Mouse (Mus musculus) hindbrain, embryonic 10.5 days (tissue): Measurements from ENCODE around the gene Ell. TPM values are rescaled to one million over a fixed set of nuclear protein-coding genes. Genes with fewer than 3 reads are reported as not detected.

ENCODE experiments used
- DNase-seq: peaks from one replicate; pipeline ENCODE4 v3.0.0-alpha.2; 2017; ENCODE audit warnings: low spot score
- H3K27ac ChIP-seq: fragments of 300-500 bp; sonication (generic); 2 replicates; pipeline ENCODE4 v1.5.1; 2016; ENCODE audit warnings: mild to moderate bottlenecking, moderate library complexity
- H3K27me3 ChIP-seq: fragments of 300-500 bp; sonication (generic); 2 replicates; pipeline ENCODE4 v1.6.1; 2016; ENCODE audit warnings: mild to moderate bottlenecking; ENCODE audit not compliant: poor library complexity, insufficient read depth, severe bottlenecking
- H3K36me3 ChIP-seq: fragments of 300-500 bp; sonication (generic); 2 replicates; pipeline ENCODE4 v1.6.1; 2016; ENCODE audit warnings: mild to moderate bottlenecking, moderate library complexity
- H3K4me1 ChIP-seq: fragments of 300-500 bp; sonication (generic); replicated peaks from 2 replicates; pipeline ENCODE4 v1.6.1; 2016; ENCODE audit warnings: mild to moderate bottlenecking
- H3K4me3 ChIP-seq: fragments of 300-500 bp; sonication (generic); 2 replicates; pipeline ENCODE4 v1.5.1; 2016; ENCODE audit warnings: mild to moderate bottlenecking, moderate library complexity
- H3K9me3 ChIP-seq: fragments of 300-500 bp; sonication (generic); 2 replicates; pipeline ENCODE4 v1.6.1; 2016; ENCODE audit warnings: mild to moderate bottlenecking, moderate library complexity
- WGBS: fragments of 180-500 bp; shearing (Covaris S2); methylation state at CpG from one replicate; pipeline ENCODE4 v1.1.7; 2016; 5-methylcytosine and 5-hydroxymethylcytosine counted together
- polyA plus RNA-seq: library from polyadenylated mRNA; unstranded; fragments of >200 nt; fragmentation: Nextera tagmentation; extraction: Ambion mirVana; gene quantifications from 2 replicates; pipeline ENCODE4 v1.2.1, GENCODE M21; 2016

The Ell gene
- polyA plus RNA-seq, 1 experiment from 2014 or later: 22.4 TPM

DNA sequence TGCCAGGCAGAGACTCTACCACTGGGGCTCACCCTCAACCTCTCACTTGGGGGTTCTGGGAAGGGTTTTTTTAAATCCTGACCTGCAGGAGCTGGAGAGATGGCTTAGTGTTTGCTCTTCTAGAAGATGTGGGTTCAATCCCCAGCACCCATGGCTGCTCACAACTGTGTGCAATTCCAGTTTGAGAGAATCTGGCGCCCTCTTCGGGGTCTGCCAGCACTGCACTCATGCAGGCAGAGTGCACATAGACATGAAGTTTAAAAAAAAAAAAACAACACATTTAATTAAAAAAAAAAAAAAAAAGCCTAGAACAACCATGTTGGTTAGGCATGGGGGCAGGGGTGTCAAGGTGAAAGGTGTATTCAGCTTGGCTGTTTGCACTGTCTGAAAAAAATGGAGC lies 8.9 kb upstream of the Ell start:
- Histone ChIP-seq H3K4me1 (peaks cover 35% of the 10 kb centered on the region), H3K4me3 (no peak overlapping the region), H3K27me3 (no peaks in the 10 kb centered on the region), H3K27ac (no peak overlapping the region), H3K36me3 (peaks cover 61% of the 10 kb centered on the region), H3K9me3 (no peaks in the 10 kb centered on the region)
- DNase-seq: no peak
- 85% methylated on average over 2 of the region's 2 CpGs for WGBS

DNA sequence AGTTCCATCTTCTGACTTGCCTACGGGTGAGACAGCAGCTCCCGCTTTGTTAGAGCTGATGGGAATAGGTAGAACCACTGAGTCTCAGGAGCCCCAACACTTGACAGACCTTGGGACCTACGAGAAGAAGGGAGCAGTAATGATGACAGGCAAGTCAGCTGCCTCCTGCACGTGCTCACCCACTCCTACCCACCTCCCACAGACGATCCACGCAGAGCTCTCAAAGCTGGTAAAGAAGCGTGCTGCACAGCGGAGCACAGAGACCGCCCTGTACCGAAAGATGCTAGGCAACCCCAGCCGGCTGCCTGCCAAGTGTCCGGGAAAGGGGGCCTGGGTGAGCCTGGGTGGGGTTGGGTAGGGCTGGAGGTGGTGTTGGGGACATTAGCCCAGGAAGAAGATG lies 5.0 kb upstream of the Ell start:
- H3K4me1 ChIP-seq: peaks cover 20% of the 10 kb centered on the region
- 92% methylated on average over 12 of the region's 12 CpGs for WGBS
- H3K27ac ChIP-seq: no peak overlapping the region
- no peaks in the 10 kb centered on the region for H3K27me3 ChIP-seq
- H3K9me3 ChIP-seq: no peaks in the 10 kb centered on the region
- no peak overlapping the region for H3K4me3 ChIP-seq
- no peak for DNase-seq
- peaks cover 84% of the 10 kb centered on the region for H3K36me3 ChIP-seq

DNA sequence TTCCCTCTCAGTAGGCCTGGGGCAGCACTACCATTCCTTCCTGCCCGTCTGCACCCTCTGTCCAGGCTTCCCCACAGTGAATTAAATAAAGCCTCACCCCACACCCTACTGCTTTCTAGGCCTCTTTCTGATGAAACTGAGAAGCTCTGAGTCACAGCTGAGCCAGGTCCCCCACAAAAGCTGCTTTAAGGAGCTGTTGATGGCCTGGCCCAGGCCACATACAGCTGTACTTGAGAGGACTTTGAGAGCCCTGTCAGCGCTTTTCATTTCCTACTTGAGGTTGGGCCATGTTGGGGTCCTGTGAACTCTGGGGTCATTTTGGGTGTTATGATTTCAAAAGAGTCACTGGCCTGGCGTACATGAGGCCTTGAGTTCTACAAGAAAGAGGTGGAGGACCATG lies 4.0 kb upstream of the Ell start:
- H3K27ac ChIP-seq: no peak overlapping the region
- peaks cover 22% of the 10 kb centered on the region for H3K4me1 ChIP-seq
- WGBS: 95% methylated on average over 3 of the region's 3 CpGs
- no peak for DNase-seq
- H3K9me3 ChIP-seq: no peaks in the 10 kb centered on the region
- H3K4me3 ChIP-seq: no peak overlapping the region
- H3K36me3 ChIP-seq: peaks cover 75% of the 10 kb centered on the region
- H3K27me3 ChIP-seq: no peaks in the 10 kb centered on the region

DNA sequence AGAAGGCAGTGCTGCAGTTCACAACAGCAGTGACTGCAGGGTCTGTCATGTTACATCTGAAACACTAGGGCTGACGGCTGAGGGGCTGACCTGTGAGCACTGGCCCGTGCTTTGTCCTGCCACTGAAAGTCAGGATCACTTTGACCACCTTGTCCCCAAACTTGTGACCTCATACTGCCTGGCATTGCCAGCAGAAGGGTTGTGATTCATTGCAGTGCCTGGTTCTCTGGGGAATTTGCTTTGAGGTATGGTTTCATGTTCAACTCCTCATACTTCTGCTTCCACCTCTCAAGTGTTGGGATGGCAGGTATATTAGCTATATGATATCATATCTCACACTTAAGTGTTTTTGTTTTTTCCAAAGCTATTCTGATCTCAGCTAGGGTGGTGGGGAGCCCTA lies 3.6 kb upstream of the Ell start:
- Histone ChIP-seq H3K27ac (no peak overlapping the region), H3K9me3 (no peaks in the 10 kb centered on the region), H3K4me1 (peaks cover 27% of the 10 kb centered on the region), H3K27me3 (no peaks in the 10 kb centered on the region), H3K36me3 (peaks cover 70% of the 10 kb centered on the region), H3K4me3 (no peak overlapping the region)
- DNase-seq: no peak
- 88% methylated on average over 2 of the region's 2 CpGs for WGBS

DNA sequence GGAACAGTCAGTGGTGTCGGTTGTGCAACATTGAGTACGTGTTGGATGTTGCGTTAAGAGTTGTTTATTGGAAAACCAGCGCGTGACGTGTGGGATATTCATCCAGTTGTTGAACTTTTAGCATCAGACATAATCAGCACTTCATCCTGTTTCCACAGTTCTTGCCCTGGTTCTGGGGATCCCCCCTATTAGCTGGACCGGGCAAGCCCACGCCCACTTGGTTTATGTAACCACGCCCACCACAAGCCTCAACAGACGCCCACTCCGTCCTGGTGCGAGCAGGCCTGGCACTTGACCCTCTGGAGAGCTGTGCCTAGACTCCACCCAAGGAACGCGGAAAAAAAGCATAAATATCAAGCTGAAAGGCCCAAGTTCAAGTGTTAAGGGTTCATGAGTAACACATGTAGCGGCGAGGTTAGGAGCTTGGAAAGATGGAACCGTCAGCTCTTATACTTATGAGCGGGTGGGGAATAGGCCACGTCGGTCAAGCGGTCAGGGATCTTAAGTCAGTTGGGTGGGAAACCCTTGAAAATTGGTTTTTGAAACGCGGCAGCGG lies 1.2 kb upstream of the Ell start:
- H3K4me1 ChIP-seq: peaks cover 35% of the 10 kb centered on the region
- H3K4me3 ChIP-seq: peak overlapping the region; percentile 74
- peak; percentile 58 for DNase-seq
- peak overlapping the region; percentile 93 for H3K27ac ChIP-seq
- H3K27me3 ChIP-seq: no peaks in the 10 kb centered on the region
- 14% methylated on average over 24 of the region's 24 CpGs for WGBS
- peaks cover 46% of the 10 kb centered on the region for H3K36me3 ChIP-seq
- no peaks in the 10 kb centered on the region for H3K9me3 ChIP-seq

DNA sequence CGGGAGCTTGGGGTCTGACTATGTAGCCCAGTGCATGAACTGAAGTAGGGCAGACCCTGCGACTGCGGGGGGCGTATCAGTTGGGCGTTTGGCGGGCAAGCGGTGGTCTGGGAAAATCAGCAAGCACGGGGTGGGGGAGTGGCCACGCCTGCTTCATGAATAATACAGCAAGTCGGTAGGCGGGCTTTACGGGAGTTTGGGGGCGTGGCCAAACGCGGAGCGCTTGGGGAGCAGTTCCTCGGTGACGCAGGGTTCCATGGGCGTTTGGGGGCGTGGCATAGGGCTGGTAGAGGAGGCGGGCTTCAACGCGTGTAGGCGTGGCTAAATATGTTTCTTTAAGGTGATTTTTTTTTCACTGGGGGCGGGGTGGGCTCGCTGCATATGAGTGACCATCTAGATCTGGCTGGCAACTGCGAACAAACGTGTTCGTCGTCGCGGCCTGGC lies 602 bp upstream of the Ell start:
- peaks cover 41% of the 10 kb centered on the region for H3K4me1 ChIP-seq
- peak; percentile 100 for DNase-seq
- peaks cover 41% of the 10 kb centered on the region for H3K36me3 ChIP-seq
- peak overlapping the region; percentile 93 for H3K27ac ChIP-seq
- H3K4me3 ChIP-seq: peak overlapping the region; percentile 74
- H3K27me3 ChIP-seq: no peaks in the 10 kb centered on the region
- WGBS: under 1% methylated on average over 32 of the region's 32 CpGs
- no peaks in the 10 kb centered on the region for H3K9me3 ChIP-seq

DNA sequence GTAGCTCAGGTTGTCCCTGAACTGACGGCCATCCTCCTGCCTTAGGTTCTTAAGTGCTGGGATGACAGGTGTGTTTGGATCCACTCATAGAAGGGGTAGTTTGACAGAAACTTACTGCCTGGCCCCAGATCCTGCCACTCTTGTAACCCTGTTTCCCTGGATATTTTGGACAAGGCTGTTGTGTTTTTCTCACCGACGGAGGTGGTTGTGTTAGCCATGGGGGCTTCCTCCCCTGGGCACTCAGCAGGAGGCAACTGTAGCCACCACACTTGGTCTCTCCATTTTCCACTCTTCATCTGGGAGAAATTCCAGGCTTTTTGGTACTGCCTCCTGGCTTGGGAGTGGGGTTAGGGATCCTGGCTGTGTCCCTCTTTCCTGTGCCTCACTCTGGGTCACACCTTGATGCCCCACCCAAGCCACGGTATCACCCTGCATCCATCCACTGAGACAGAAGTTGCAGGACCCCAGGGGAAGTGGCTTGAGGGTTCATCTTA lies 803 bp downstream of the Ell start:
- DNase-seq: no peak

DNA sequence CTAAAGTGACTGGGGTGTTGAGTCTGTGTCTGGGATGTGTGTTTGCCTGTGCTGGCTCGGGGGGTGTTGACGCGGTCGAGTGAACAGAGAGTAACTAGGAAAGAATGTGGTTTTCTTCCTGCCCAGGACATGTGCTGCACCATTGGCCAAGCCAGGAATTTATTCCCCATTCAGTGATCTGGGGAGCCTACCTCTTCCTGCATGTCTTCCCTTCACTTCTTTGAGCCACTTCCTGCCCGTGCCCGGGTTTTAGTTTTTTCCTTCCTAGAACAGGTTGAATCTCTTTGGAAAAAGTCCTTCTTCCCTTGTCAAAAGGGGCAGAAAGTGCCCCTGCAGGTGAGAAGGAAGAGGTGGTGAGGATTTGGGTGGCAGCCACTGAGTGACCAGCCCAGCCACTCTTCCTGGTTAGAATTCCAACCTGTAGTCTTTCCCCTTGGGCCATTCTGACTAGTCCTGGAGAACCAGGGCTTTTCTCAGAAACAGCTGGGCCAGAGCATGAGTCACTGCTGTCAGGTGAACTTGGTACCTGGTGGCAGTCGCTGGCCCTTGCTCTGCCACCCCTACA lies 1.3 kb downstream of the Ell start:
- peaks cover 21% of the 10 kb centered on the region for H3K36me3 ChIP-seq
- no peaks in the 10 kb centered on the region for H3K9me3 ChIP-seq
- H3K4me3 ChIP-seq: peak overlapping the region; percentile 74
- WGBS: 62% methylated on average over 7 of the region's 7 CpGs
- no peak for DNase-seq
- peak overlapping the region; percentile 93; the same call in 1 of the 2 replicates for H3K27ac ChIP-seq
- no peaks in the 10 kb centered on the region for H3K27me3 ChIP-seq
- peaks cover 48% of the 10 kb centered on the region for H3K4me1 ChIP-seq

More for the DNA sequence above, 803 bp downstream of the Ell start:
- Histone ChIP-seq H3K9me3 (no peaks in the 10 kb centered on the region), H3K36me3 (peaks cover 27% of the 10 kb centered on the region), H3K27me3 (no peaks in the 10 kb centered on the region), H3K27ac (peak overlapping the region; percentile 93), H3K4me3 (peak overlapping the region; percentile 74), H3K4me1 (peaks cover 48% of the 10 kb centered on the region)
- 17% methylated on average over 4 of the region's 4 CpGs for WGBS

DNA sequence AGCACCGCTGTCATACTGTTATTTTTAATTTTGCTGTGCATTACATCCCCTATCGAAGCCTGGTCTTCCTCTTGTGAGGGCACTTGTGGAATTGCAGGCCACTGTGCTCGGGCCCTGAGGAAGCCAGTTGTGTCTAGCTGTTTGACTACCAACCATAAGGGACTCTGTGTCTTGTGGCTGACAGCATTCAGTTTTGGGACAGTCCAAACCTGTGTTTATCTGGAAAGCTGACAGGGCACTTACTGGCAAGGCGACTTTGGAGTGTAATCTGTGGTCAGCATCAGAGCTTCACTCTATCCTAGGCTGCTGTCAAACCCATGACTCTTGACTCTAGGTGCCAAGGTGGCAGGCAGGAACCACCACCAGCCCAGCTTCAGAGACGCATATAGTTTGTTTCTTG lies 1.8 kb downstream of the Ell start:
- no peaks in the 10 kb centered on the region for H3K9me3 ChIP-seq
- H3K4me1 ChIP-seq: peaks cover 48% of the 10 kb centered on the region
- peaks cover 16% of the 10 kb centered on the region for H3K36me3 ChIP-seq
- no peak for DNase-seq
- H3K4me3 ChIP-seq: peak overlapping the region; percentile 74
- WGBS: 84% methylated on average over 5 of the region's 5 CpGs
- no peak overlapping the region for H3K27ac ChIP-seq
- no peaks in the 10 kb centered on the region for H3K27me3 ChIP-seq

DNA sequence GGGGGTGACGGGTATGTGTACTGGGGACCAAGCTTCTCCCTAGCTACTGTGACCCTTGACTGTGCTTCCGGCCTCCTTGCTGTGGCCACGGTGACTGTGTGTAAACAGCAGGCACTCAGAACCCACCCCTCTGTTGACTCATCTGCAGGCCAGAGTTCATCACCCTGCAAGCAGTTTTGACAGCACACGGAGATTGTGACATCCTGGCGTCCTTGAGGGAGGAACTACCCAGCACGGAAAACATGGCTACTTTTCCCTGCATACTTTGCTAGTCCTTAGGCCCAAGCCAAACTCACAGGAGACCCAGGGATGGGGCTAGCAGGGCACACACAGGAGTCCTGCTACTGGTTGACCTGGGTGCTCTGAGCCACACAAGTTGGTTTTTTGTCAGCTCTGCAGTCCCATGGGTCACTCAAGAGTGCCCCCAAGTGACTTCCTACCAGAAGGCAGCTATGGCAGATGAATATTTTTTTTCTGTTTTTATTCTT lies 5.0 kb downstream of the Ell start:
- peak overlapping the region; percentile 6; the same call in 1 of the 2 replicates for H3K4me3 ChIP-seq
- peaks cover 42% of the 10 kb centered on the region for H3K4me1 ChIP-seq
- no peak for DNase-seq
- no peaks in the 10 kb centered on the region for H3K9me3 ChIP-seq
- no peaks in the 10 kb centered on the region for H3K27me3 ChIP-seq
- H3K36me3 ChIP-seq: peaks cover 5% of the 10 kb centered on the region; the same call in 1 of the 2 replicates
- 0 out of 2 replicates have a peak overlapping the region, but pooled peaks have one; percentile 8 for H3K27ac ChIP-seq
- 66% methylated on average over 6 of the region's 6 CpGs for WGBS

DNA sequence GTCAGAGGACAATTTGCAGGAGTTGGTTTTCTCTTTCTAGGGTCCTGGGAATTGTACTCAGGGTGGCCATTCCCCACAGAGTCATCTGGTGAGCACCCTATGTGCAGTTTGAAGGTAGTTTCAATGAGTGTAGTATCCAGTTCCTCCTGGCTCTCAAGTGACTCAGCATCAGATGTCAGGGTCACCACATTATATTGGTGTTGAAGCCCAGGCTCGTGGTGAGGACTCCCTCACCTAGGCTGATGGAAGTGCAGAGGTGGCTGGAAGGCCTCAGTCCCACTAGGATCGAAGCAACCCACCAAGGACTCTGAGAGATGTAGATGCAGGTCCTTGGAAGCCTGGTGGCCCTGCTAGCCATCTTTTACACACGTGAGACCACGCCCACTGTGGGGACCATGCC lies 7.2 kb downstream of the Ell start:
- Histone ChIP-seq H3K27ac (no peak overlapping the region), H3K9me3 (no peaks in the 10 kb centered on the region), H3K27me3 (no peaks in the 10 kb centered on the region), H3K4me1 (peaks cover 21% of the 10 kb centered on the region), H3K36me3 (peaks cover 5% of the 10 kb centered on the region; the same call in 1 of the 2 replicates), H3K4me3 (no peak overlapping the region)
- 88% methylated on average over 4 of the region's 4 CpGs for WGBS
- DNase-seq: no peak

DNA sequence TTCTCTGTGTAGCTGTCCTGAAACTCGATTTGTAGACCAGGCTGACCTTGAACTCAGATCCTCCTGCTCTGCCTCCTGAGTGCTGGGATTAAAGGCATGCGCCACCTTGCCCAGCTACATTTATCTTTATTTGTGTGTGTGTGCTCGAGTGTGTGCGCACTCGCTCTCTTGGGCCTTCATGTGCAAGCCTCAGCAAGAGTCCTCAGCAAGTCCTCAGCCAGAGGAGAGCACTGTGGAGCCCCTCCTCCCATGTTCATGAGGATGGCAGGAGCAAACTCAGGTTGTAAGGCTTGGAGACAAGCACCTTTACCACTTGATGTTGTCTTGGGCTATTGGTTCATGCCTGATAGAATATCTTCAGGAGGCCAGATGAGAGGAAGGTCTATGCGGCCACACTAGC lies 8.5 kb downstream of the Ell start:
- no peak for DNase-seq
- Histone ChIP-seq H3K27me3 (no peaks in the 10 kb centered on the region), H3K4me1 (peaks cover 26% of the 10 kb centered on the region), H3K4me3 (no peak overlapping the region), H3K9me3 (no peaks in the 10 kb centered on the region), H3K27ac (no peak overlapping the region), H3K36me3 (peaks cover 5% of the 10 kb centered on the region; the same call in 1 of the 2 replicates)
- WGBS: 93% methylated on average over 6 of the region's 6 CpGs

DNA sequence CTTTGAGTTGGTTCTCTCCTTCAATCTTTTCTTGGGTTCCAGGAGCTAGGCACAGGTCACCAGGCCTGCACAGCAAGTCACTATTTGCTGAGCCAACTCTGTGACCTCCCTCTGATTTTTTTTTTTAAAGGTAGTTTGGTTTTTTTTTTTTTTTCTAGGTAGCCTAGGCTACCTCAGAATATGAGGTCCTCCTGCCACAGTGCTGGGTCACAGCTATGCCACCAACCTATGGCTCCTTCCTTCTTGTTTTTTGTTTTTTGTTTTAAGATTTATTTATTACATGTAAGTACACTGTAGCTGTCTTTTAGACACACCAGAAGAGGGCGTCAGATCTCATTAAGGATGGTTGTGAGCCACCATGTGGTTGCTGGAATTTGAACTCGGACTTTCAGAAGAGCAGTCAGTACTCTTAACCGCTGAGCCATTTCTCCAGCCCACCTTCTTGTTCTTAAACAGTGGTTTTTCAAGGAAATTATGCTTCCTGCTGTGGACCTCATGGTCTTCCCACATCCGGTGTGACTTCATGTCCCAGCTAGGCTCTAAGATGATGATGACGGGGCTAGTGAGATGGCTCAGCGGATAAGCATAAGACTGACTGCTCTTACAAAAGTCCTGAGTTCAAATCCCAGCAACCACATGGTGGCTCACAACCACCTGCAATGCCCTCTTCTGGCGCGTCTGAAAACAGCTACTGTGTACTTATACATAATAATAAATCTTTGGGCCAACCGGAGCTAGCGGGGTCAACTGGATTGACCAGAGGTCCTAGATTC lies 10.3 kb downstream of the Ell start:
- Histone ChIP-seq H3K4me1 (peaks cover 17% of the 10 kb centered on the region), H3K36me3 (peaks cover 5% of the 10 kb centered on the region; the same call in 1 of the 2 replicates), H3K27ac (no peak overlapping the region), H3K27me3 (no peaks in the 10 kb centered on the region), H3K4me3 (no peak overlapping the region), H3K9me3 (no peaks in the 10 kb centered on the region)
- WGBS: 93% methylated on average over 10 of the region's 10 CpGs
- DNase-seq: no peak
